Mouse (Mus musculus): ENCODE data around the gene Sult2b1. TPM values are rescaled to one million over a fixed set of nuclear protein-coding genes. Genes with fewer than 3 reads are reported as not detected.

Gene Sult2b1
- polyA plus RNA-seq, 2 experiments = 0.35 to 0.43 TPM

GRCm38 (mm10) chr7:45813787-45814779 lies 29.6 kb upstream of the Sult2b1 start, which contains the start of gene Cyth2:
TSS of gene Cyth2 (minus strand) at chr7:45814581.
- peak; percentile 99 for ATAC-seq (ENCODE audit: insufficient read depth)
- TF ChIP-seq EP300 (IDR thresholded peaks at IDR 0.05; ENCODE audit: low read depth) (no peak), CTCF (IDR thresholded peaks at IDR 0.05; ENCODE audit: low read depth) (0 out of 2 replicates have a peak, but pooled peaks have one; percentile 5)
- under 1% methylated on average over 79 of the region's 92 CpGs for WGBS (ENCODE audit: insufficient replicate concordance)
- H3K9ac ChIP-seq (replicated peaks) = peak within 1 kb of the TSS; percentile 99
- peaks cover 34% of the 10 kb centered on the region for H3K36me3 ChIP-seq (replicated peaks; ENCODE audit: control insufficient read depth, insufficient read depth, low read depth)
- H3K4me2 ChIP-seq (ENCODE audit: low read depth) = peak within 1 kb of the TSS; percentile 82
- H3K27ac ChIP-seq = peak within 1 kb of the TSS; percentile 89
- peak within 1 kb of the TSS; percentile 93 to 97 for H3K4me3 ChIP-seq (ENCODE audit: insufficient read depth in 1 of 2, low read depth in 2 of 2, low read length in 2 of 2)
- peaks cover 0 to 12% of the 10 kb centered on the region in 2 experiments; a peak in 3 of 4 replicates for H3K4me1 ChIP-seq (replicated peaks; ENCODE audit: control insufficient read depth in 2 of 2, insufficient read depth in 2 of 2, low read length in 1 of 2)
- H3K27me3 ChIP-seq (ENCODE audit: control insufficient read depth, insufficient read depth, low read length) = no peaks in the 10 kb centered on the region
- no peaks in the 10 kb centered on the region for H3K9me3 ChIP-seq (ENCODE audit: control insufficient read depth, low read length)
- peak; percentile 99 for DNase-seq (ENCODE audit: low read depth in 3 of 3, low spot score in 3 of 3)

- Histone ChIP-seq H3K27me3 (ENCODE audit: control insufficient read depth, insufficient read depth, low read length) (no peaks in the 10 kb centered on the region), H3K4me2 (ENCODE audit: low read depth) (peak overlapping the region; percentile 82), H3K4me1 (replicated peaks; ENCODE audit: control insufficient read depth in 2 of 2, insufficient read depth in 2 of 2, low read length in 1 of 2) (peaks cover 0 to 12% of the 10 kb centered on the region in 2 experiments; a peak in 3 of 4 replicates), H3K9ac (replicated peaks) (0 out of 2 replicates have a peak overlapping the region, but pooled peaks have one; percentile 1), H3K36me3 (replicated peaks; ENCODE audit: control insufficient read depth, insufficient read depth, low read depth) (peaks cover 44% of the 10 kb centered on the region), H3K4me3 (ENCODE audit: insufficient read depth in 1 of 2, low read depth in 2 of 2, low read length in 2 of 2) (peak overlapping the region; percentile 93 to 97; a peak in 3 of 4 replicates), H3K9me3 (ENCODE audit: control insufficient read depth, low read length) (no peaks in the 10 kb centered on the region), H3K27ac (no peak overlapping the region)
- no peak for TF ChIP-seq EP300 (IDR thresholded peaks at IDR 0.05; ENCODE audit: low read depth)
- TF ChIP-seq CTCF (IDR thresholded peaks at IDR 0.05; ENCODE audit: low read depth) = no peak
- ATAC-seq (ENCODE audit: insufficient read depth) (no peak), DNase-seq (ENCODE audit: low read depth in 3 of 3, low spot score in 3 of 3) (no peak)
- 91% methylated on average over 8 of the region's 8 CpGs for WGBS (ENCODE audit: insufficient replicate concordance)
Observed at GRCm38 (mm10) chr7:45812921-45813320, 28.5 kb upstream of the Sult2b1 start.

GRCm38 (mm10) chr7:45809276-45810075 lies 25.0 kb upstream of the Sult2b1 start:
- peaks cover 54% of the 10 kb centered on the region for H3K36me3 ChIP-seq (replicated peaks; ENCODE audit: control insufficient read depth, insufficient read depth, low read depth)
- no peak for ATAC-seq (ENCODE audit: insufficient read depth)

GRCm38 (mm10) chr7:45808471-45808870 lies 24.0 kb upstream of the Sult2b1 start:
- Histone ChIP-seq H3K9me3 (ENCODE audit: control insufficient read depth, low read length) (no peaks in the 10 kb centered on the region), H3K36me3 (replicated peaks; ENCODE audit: control insufficient read depth, insufficient read depth, low read depth) (peaks cover 54% of the 10 kb centered on the region), H3K27me3 (ENCODE audit: control insufficient read depth, insufficient read depth, low read length) (no peaks in the 10 kb centered on the region), H3K4me3 (ENCODE audit: insufficient read depth in 1 of 2, low read depth in 2 of 2, low read length in 2 of 2) (no peak overlapping the region), H3K4me2 (ENCODE audit: low read depth) (no peak overlapping the region), H3K27ac (no peak overlapping the region), H3K4me1 (replicated peaks; ENCODE audit: control insufficient read depth in 2 of 2, insufficient read depth in 2 of 2, low read length in 1 of 2) (0 out of 4 replicates have a peak, but pooled peaks cover 0 to 4% of the 10 kb centered on the region in 2 experiments), H3K9ac (replicated peaks) (no peak overlapping the region)
- DNase-seq (ENCODE audit: low read depth in 3 of 3, low spot score in 3 of 3) (no peak), ATAC-seq (ENCODE audit: insufficient read depth) (no peak)
- WGBS (ENCODE audit: insufficient replicate concordance) = 72% methylated on average over 11 of the region's 11 CpGs
- TF ChIP-seq EP300 (IDR thresholded peaks at IDR 0.05; ENCODE audit: low read depth) (no peak), CTCF (IDR thresholded peaks at IDR 0.05; ENCODE audit: low read depth) (no peak)

More at GRCm38 (mm10) chr7:45809276-45810075, 25.0 kb upstream of the Sult2b1 start:
- WGBS (ENCODE audit: insufficient replicate concordance) = 88% methylated on average over 14 of the region's 14 CpGs
- Histone ChIP-seq H3K4me3 (ENCODE audit: insufficient read depth in 1 of 2, low read depth in 2 of 2, low read length in 2 of 2) (no peak overlapping the region), H3K27me3 (ENCODE audit: control insufficient read depth, insufficient read depth, low read length) (no peaks in the 10 kb centered on the region), H3K27ac (no peak overlapping the region), H3K9me3 (ENCODE audit: control insufficient read depth, low read length) (no peaks in the 10 kb centered on the region), H3K9ac (replicated peaks) (no peak overlapping the region), H3K4me1 (replicated peaks; ENCODE audit: control insufficient read depth in 2 of 2, insufficient read depth in 2 of 2, low read length in 1 of 2) (0 out of 4 replicates have a peak, but pooled peaks cover 0 to 5% of the 10 kb centered on the region in 2 experiments), H3K4me2 (ENCODE audit: low read depth) (no peak overlapping the region)
- TF ChIP-seq CTCF (IDR thresholded peaks at IDR 0.05; ENCODE audit: low read depth) (no peak), EP300 (IDR thresholded peaks at IDR 0.05; ENCODE audit: low read depth) (no peak)
- no peak for DNase-seq (ENCODE audit: low read depth in 3 of 3, low spot score in 3 of 3)
